Mouse (Mus musculus) limb, embryonic 13.5 days (tissue): ENCODE measurements around the gene Rbm20. TPM values are rescaled to one million over a fixed set of nuclear protein-coding genes. Genes with fewer than 3 reads are reported as not detected.
A peak's percentile ranks its signal among the peaks of the same experiment; 100 is the strongest.
"Not testable (repeated sequence)": the region's sequence is repeated elsewhere in the genome, so short reads cannot be mapped to it uniquely, and the experiment has no call there.

Source experiments
- ATAC-seq: fragments of 200-750 bp; cut with Nextera tagmentation; 2 replicates; pipeline ENCODE4 v1.8.0; 2017; ENCODE audit warnings: low read depth, moderate number of reproducible peaks, moderate TSS enrichment; ENCODE audit not compliant: low FRiP score
- H3K27ac ChIP-seq: fragments of 300-500 bp; sonication (generic); 2 replicates; pipeline ENCODE4 v1.5.1; 2015; ENCODE audit warnings: inconsistent platforms, mild to moderate bottlenecking, moderate library complexity
- H3K27me3 ChIP-seq: fragments of 300-500 bp; sonication (generic); 2 replicates; pipeline ENCODE4 v1.6.1; 2015; ENCODE audit warnings: mild to moderate bottlenecking, inconsistent platforms
- H3K36me3 ChIP-seq: fragments of 300-500 bp; sonication (generic); 2 replicates; pipeline ENCODE4 v1.6.1; 2015; ENCODE audit warnings: inconsistent platforms, mild to moderate bottlenecking, moderate library complexity
- H3K4me1 ChIP-seq: fragments of 300-500 bp; sonication (generic); 2 replicates; pipeline ENCODE4 v1.6.1; 2015; ENCODE audit warnings: inconsistent platforms
- H3K4me2 ChIP-seq: fragments of 300-500 bp; sonication (generic); replicated peaks from 2 replicates; pipeline ENCODE4 v1.6.1; 2015; ENCODE audit warnings: inconsistent platforms, mild to moderate bottlenecking, moderate library complexity
- H3K4me3 ChIP-seq: fragments of 300-500 bp; sonication (generic); 2 replicates; pipeline ENCODE4 v1.5.1; 2015; ENCODE audit warnings: moderate library complexity, mild to moderate bottlenecking, inconsistent platforms
- H3K9ac ChIP-seq: fragments of 300-500 bp; sonication (generic); 2 replicates; pipeline ENCODE4 v1.6.1; 2015; ENCODE audit warnings: mild to moderate bottlenecking, inconsistent platforms
- H3K9me3 ChIP-seq: fragments of 300-500 bp; sonication (generic); 2 replicates; pipeline ENCODE4 v1.6.1; 2016; ENCODE audit warnings: inconsistent platforms
- WGBS: fragments of 180-500 bp; shearing (Covaris S2); methylation state at CpG from one replicate; pipeline ENCODE4 v1.1.7; 2015; 5-methylcytosine and 5-hydroxymethylcytosine counted together
- polyA plus RNA-seq: library from polyadenylated mRNA; unstranded; fragments of >200 nt; fragmentation: Nextera tagmentation; extraction: Ambion mirVana; gene quantifications from 2 replicates; pipeline ENCODE4 v1.2.1, GENCODE M21; 2015

Rbm20 gene
- polyA plus RNA-seq, 1 experiment from 2014 or later: 5.1 TPM

DNA sequence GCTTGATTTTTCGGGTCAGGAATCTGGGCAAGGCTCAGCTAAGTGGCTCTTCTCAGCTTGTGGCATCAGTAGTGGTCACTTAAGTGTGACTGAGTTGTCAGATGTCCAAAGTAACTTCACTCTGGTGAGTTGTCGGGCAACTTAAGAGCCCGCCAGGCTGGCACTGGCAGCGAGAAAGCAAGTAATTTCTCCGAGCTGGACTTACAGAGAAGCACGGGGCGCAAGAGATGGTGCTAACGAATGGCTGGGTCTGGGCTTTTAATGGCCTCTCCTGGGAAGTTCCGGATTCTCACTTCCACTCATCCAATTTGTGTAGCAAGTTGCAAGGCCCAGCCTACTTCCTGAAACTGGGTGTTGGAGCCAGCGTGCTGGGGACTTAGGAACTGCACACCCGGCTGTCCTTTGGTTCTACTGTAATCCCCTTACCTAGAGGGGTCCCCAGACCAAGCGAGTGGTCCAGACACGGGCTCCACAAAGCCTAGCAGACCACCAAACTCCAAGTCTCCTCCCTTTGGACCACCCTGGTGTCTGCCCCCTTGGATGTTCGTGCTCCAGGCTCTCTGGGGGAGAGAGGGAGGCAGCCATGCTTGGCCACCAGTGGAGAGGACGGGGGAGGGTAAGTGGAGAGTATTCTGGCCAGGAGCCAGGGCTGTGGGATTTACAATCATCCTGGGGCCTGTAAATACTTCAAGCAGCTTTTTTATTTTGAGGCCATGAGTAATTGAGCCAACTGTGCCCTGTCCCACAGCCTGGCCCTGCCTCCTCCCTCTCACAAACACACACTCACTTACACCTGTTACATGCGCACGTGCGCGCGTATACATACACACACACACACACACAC, 23.3 kb upstream of the Rbm20 start:
- peak overlapping the region; percentile 11; the same call in 1 of the 2 replicates for H3K4me3 ChIP-seq
- H3K9me3 ChIP-seq: no peaks in the 10 kb centered on the region
- H3K4me2 ChIP-seq: peak overlapping the region; percentile 57
- 19% methylated on average over 20 of the region's 20 CpGs for WGBS
- peaks cover 53% of the 10 kb centered on the region for H3K27me3 ChIP-seq
- H3K36me3 ChIP-seq: 0 out of 2 replicates have a peak, but pooled peaks cover 7% of the 10 kb centered on the region
- peak overlapping the region; percentile 63; the same call in 1 of the 2 replicates for H3K27ac ChIP-seq
- peak; percentile 87 for ATAC-seq
- H3K4me1 ChIP-seq: peaks cover 38% of the 10 kb centered on the region
- no peak overlapping the region for H3K9ac ChIP-seq

DNA sequence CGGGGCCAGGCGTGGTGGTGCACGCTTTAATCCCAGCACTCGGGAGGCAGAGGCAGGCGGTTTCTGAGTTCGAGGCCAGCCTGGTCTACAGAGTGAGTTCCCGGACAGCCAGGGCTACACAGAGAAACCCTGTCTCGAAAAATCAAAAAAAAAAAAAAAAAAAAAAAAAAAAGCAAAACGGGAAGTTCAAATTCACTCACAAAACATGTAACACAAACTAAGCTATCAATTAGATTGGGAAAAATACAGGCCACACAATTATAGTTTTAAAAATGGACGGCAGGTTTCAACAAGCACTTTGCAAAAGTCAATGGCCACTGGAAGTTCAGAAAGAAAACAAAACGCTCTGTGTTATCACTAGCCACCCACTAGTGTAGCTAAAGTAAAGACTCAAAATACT, 20.7 kb upstream of the Rbm20 start:
- WGBS: 85% methylated on average over 10 of the region's 11 CpGs
- not testable (repeated sequence) for H3K4me3 ChIP-seq, H3K36me3 ChIP-seq, ATAC-seq, H3K27ac ChIP-seq, H3K9me3 ChIP-seq, H3K9ac ChIP-seq, H3K4me2 ChIP-seq
- Histone ChIP-seq H3K4me1 (peaks cover 28% of the 10 kb centered on the region), H3K27me3 (peaks cover 62% of the 10 kb centered on the region)

DNA sequence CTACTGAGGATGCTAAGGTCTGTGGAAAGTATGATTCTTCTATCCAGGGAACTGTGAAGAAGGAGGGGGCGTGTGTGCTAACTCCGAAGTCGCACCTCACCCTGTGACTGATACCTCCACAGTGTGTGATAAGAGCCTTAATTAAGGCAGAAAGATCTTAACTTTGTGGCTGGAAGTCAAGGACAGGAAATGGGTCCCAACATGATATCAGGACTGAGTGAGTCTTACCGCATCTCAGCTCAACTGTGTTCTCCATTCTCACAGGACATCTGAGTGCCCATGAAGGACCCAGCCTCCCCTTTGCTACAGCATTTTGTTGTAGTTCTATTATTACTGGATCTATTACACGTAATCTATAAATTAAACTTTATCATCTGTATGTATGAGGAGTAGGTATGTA, 19.7 kb upstream of the Rbm20 start:
- H3K27ac ChIP-seq: no peak overlapping the region
- WGBS: 81% methylated on average over 5 of the region's 5 CpGs
- no peak overlapping the region for H3K4me2 ChIP-seq
- H3K4me1 ChIP-seq: peaks cover 24% of the 10 kb centered on the region
- ATAC-seq: no peak
- H3K9me3 ChIP-seq: no peaks in the 10 kb centered on the region
- H3K9ac ChIP-seq: no peak overlapping the region
- no peaks in the 10 kb centered on the region for H3K36me3 ChIP-seq
- H3K4me3 ChIP-seq: no peak overlapping the region
- peaks cover 54% of the 10 kb centered on the region for H3K27me3 ChIP-seq

DNA sequence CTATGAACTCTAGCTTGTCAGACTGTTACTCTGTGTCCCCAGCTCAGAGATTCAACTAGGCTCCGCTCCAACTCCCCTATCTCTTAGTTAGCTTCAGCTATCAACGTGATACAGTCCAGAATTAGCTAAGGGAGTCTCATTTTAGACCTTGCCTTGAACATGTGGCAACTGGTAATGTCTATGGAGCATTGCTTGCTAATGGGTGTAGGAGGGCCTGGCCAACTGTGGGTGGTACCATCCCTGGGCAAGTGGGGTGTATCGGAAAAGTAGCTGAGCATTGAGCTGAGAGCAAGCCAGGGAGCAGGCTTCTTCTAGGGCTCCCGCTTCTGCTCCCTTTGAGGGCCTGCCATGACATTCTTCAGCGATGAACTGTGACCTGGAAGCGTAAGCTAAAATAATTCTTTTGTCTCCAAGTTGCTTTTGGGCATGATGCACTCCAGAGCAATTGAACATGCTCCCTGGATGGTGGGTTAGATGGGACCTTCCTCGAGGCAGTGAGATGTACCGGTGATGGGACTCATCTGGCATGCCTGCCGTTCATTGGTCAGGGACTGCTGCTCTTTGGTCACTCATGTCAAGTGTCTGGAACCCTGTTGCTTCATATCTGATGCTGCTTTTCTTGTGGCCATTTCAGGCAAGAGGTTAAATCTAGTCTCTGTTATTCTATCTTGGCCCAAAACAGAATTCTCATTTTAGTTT, 16.2 kb upstream of the Rbm20 start:
- no peak overlapping the region for H3K9ac ChIP-seq
- no peak for ATAC-seq
- H3K27ac ChIP-seq: no peak overlapping the region
- peaks cover 41% of the 10 kb centered on the region for H3K27me3 ChIP-seq
- WGBS: 84% methylated on average over 9 of the region's 9 CpGs
- no peak overlapping the region for H3K4me2 ChIP-seq
- no peaks in the 10 kb centered on the region for H3K9me3 ChIP-seq
- no peaks in the 10 kb centered on the region for H3K4me1 ChIP-seq
- no peak overlapping the region for H3K4me3 ChIP-seq
- H3K36me3 ChIP-seq: no peaks in the 10 kb centered on the region

DNA sequence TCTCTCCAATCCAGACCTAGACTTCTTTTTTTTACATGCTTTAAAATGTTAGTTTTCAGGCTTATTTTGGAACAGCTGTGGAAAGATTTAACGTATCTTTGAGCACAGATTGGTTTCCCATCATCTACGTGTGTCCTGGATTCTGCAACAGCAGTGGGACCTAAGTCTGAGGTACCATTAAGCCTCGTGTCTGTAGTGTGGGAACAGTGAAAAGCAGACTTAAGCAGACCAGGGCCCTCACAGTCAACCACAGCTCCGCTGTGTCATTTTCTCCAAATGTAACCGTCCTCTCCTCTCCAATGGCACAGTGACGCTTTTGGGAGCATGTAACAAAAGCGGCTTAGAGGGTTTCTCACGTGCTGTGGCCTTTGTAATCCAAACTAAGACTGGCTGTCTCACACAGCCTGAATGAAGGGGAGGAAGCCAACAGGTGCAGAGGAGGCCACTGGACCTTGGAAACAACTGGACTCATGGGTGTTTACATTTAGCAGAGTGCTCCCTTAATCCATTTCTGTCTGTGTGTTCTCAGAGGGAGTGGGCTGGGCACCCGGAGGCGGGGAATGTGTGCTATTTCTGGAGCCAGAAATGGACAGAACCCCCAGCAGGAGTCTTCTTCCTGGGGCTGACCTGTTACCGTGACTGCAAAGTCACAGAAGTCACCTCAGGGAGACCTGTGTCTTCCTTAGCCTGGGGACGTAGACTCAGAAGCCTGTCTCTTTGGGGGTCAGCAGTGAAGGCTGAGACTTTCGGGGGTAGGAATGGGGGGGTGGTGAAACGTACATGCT, 15.0 kb upstream of the Rbm20 start:
- H3K4me2 ChIP-seq: no peak overlapping the region
- no peaks in the 10 kb centered on the region for H3K9me3 ChIP-seq
- WGBS: 52% methylated on average over 14 of the region's 14 CpGs
- no peak overlapping the region for H3K9ac ChIP-seq
- H3K36me3 ChIP-seq: no peaks in the 10 kb centered on the region
- peaks cover 7% of the 10 kb centered on the region for H3K4me1 ChIP-seq
- H3K4me3 ChIP-seq: no peak overlapping the region
- ATAC-seq: peak; percentile 71
- peaks cover 39% of the 10 kb centered on the region for H3K27me3 ChIP-seq
- H3K27ac ChIP-seq: no peak overlapping the region

DNA sequence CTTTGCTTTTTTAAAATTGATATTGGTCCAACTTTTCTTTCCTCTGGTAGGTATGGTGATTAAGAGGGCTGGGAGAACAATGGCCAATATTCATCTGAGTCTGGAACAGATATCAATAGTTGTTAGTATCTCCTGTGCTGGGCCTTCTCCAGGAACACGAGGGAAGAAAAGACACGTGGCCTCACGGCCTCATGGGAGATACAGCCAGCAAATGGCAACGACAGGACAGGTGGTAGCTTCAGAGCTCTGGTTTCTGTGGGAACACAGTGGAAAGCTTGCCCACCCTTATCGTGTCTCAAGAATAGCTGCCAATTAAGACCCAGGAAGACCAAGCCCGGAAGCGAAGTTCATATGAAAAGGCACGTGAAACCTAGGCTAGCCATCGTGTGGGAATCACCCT, 12.3 kb upstream of the Rbm20 start:
- peaks cover 29% of the 10 kb centered on the region for H3K27me3 ChIP-seq
- H3K9me3 ChIP-seq: no peaks in the 10 kb centered on the region
- WGBS: 91% methylated on average over 9 of the region's 9 CpGs
- H3K9ac ChIP-seq: no peak overlapping the region
- no peak for ATAC-seq
- peaks cover 7% of the 10 kb centered on the region for H3K4me1 ChIP-seq
- H3K4me2 ChIP-seq: no peak overlapping the region
- H3K27ac ChIP-seq: no peak overlapping the region
- H3K4me3 ChIP-seq: no peak overlapping the region
- H3K36me3 ChIP-seq: no peaks in the 10 kb centered on the region

DNA sequence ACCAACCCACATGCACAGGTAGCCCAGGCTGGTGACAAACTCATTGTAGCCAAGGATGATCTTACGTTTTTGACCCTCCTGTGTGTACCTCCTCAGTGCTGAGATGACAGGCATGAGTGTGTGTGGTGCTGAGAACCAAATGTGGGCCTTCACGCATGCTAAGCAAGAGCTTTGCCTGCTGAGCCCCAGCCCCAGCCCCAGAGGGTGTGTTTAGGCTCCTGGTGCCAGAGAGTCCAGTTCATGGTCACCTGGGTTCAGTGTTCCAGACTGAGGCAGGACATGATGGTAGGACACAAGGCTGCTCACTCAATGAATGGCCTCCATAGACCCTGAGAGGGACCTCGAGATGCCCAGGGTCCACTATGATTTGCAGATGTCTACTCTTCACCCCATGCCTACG, 11.7 kb upstream of the Rbm20 start:
- Histone ChIP-seq H3K4me1 (peaks cover 10% of the 10 kb centered on the region), H3K4me3 (no peak overlapping the region), H3K36me3 (no peaks in the 10 kb centered on the region), H3K4me2 (no peak overlapping the region), H3K27ac (no peak overlapping the region), H3K9ac (no peak overlapping the region), H3K27me3 (peaks cover 30% of the 10 kb centered on the region), H3K9me3 (no peaks in the 10 kb centered on the region)
- 91% methylated on average over 4 of the region's 4 CpGs for WGBS
- ATAC-seq: no peak

DNA sequence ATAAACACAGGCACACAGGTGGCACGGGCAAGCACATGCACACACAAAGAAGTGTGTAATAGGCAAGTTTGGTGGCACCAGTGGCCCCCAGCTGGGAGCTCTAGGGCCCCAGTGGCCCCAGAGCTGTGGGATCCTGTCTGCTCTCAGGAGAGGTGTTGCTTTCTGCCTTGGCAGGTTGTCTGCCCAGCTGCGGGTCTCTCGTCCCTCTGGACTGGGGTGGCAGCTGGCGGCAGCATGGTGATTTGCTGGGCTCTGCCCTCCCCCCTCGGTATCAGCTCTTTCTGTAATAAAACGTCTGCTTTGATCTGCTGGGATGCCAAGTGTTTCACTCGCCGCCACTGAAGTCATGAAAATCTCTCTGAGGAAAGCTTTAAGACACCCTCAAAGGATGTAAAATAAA, 10.4 kb upstream of the Rbm20 start:
- H3K36me3 ChIP-seq: no peaks in the 10 kb centered on the region
- no peaks in the 10 kb centered on the region for H3K9me3 ChIP-seq
- H3K27ac ChIP-seq: no peak overlapping the region
- 11% methylated on average over 8 of the region's 8 CpGs for WGBS
- H3K4me2 ChIP-seq: no peak overlapping the region
- H3K4me1 ChIP-seq: peaks cover 18% of the 10 kb centered on the region
- no peak overlapping the region for H3K9ac ChIP-seq
- H3K27me3 ChIP-seq: peaks cover 36% of the 10 kb centered on the region
- ATAC-seq: no peak
- no peak overlapping the region for H3K4me3 ChIP-seq

DNA sequence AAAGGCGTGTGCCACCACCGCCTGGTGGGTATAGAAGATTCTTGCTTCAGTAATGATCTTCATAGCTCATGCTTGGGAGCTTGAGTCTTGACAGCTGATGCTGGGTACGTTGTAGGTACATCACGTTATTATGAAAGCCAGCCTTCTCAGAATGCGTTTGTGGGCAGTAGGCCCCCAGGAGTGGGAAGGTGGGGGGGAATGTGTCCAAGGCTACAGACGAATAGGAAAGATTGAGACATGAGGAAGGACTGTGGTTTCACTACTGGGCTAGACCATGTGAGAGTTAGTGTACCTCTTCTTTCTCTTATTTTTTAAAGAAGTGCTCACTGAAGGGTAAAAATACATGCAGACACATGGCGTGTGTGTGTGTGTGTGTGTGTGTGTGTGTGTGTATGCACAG, 8.3 kb upstream of the Rbm20 start:
- Histone ChIP-seq H3K36me3 (no peaks in the 10 kb centered on the region), H3K4me1 (peaks cover 18% of the 10 kb centered on the region), H3K27me3 (peaks cover 51% of the 10 kb centered on the region), H3K9me3 (no peaks in the 10 kb centered on the region), H3K27ac (no peak overlapping the region), H3K9ac (no peak overlapping the region), H3K4me2 (no peak overlapping the region), H3K4me3 (no peak overlapping the region)
- 91% methylated on average over 7 of the region's 7 CpGs for WGBS
- ATAC-seq: no peak

DNA sequence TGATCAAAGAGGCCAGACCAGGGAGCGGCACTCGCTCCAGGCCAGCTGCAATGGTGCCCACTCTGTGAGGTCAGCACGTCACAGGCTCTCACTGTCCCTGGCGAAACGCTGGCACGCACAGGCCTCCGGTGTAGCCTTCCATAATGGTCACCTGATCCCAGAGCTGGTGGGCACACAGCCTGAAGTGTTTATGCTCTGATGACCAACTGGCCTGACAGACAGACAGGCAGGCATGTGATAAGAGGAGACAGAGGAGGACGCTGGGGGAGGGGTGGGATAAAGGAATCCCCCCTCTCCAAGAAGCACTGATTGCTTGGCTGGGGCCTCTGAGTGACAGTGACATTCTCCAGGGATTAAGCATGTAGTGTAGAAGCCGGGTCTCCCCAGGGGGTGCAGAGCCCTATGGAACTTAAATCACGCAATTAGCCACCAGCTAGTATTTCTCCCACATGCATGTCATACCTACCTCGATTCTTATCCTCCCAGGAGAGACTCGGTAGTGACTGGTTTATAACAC, 6.4 kb upstream of the Rbm20 start:
- no peak overlapping the region for H3K4me3 ChIP-seq

DNA sequence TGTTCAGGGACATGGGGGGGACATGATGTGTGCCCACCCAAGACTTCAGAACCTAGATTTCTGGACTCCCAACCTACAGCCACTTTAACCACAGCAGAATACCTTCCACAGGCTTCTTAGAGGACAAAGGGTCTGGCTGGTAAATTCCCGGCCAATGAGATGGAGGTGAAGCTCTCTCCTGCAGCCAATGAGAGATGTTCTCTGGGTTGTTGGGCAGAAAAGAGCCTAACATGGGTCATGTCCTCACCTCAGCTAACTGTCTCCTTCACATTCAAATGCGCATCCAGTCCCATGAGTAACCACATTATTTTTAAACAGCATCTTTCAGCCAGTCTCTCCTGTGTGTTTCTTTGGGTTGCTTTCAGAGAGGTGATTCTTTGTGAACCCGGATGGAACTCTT, 5.7 kb upstream of the Rbm20 start:
- H3K9me3 ChIP-seq: no peaks in the 10 kb centered on the region
- H3K4me3 ChIP-seq: no peak overlapping the region
- peaks cover 76% of the 10 kb centered on the region for H3K27me3 ChIP-seq
- H3K36me3 ChIP-seq: no peaks in the 10 kb centered on the region
- no peak overlapping the region for H3K9ac ChIP-seq
- ATAC-seq: no peak
- no peak overlapping the region for H3K4me2 ChIP-seq
- H3K27ac ChIP-seq: no peak overlapping the region
- H3K4me1 ChIP-seq: peaks cover 21% of the 10 kb centered on the region
- 63% methylated on average over 3 of the region's 3 CpGs for WGBS

More for the DNA sequence above, 6.4 kb upstream of the Rbm20 start:
- 18% methylated on average over 12 of the region's 12 CpGs for WGBS
- Histone ChIP-seq H3K36me3 (no peaks in the 10 kb centered on the region), H3K27ac (no peak overlapping the region), H3K27me3 (peaks cover 70% of the 10 kb centered on the region), H3K4me1 (peaks cover 18% of the 10 kb centered on the region), H3K9me3 (no peaks in the 10 kb centered on the region), H3K9ac (no peak overlapping the region), H3K4me2 (no peak overlapping the region)
- ATAC-seq: peak; percentile 80
